Mouse (Mus musculus): ENCODE measurements around the gene Styxl1. TPM values are rescaled to one million over a fixed set of nuclear protein-coding genes. Genes with fewer than 3 reads are reported as not detected.

The Styxl1 gene
- polyA plus RNA-seq, 1 experiment from 2014 or later = 0.25 TPM

- WGBS = 89% methylated on average over 3 of the region's 3 CpGs
- Histone ChIP-seq H3K4me1 (replicated peaks) (no peaks in the 10 kb centered on the region), H3K27ac (replicated peaks) (no peak overlapping the region), H3K9me3 (no peaks in the 10 kb centered on the region), H3K9ac (no peak overlapping the region), H3K36me3 (no peaks in the 10 kb centered on the region), H3K4me2 (no peak overlapping the region), H3K27me3 (no peaks in the 10 kb centered on the region), H3K4me3 (no peak overlapping the region)
- no peak for ATAC-seq (ENCODE audit: low FRiP score, low read depth)
Observed at GRCm38 (mm10) chr5:135761881-135762280, 16.3 kb downstream of the Styxl1 start.

GRCm38 (mm10) chr5:135751595-135751994, 26.6 kb downstream of the Styxl1 start:
- H3K4me2 ChIP-seq = no peak overlapping the region
- H3K27me3 ChIP-seq = no peaks in the 10 kb centered on the region
- no peak for ATAC-seq (ENCODE audit: low FRiP score, low read depth)
- H3K4me3 ChIP-seq = no peak overlapping the region
- H3K4me1 ChIP-seq (replicated peaks) = no peaks in the 10 kb centered on the region
- no peak overlapping the region for H3K27ac ChIP-seq (replicated peaks)
- no peaks in the 10 kb centered on the region for H3K9me3 ChIP-seq
- no peak overlapping the region for H3K9ac ChIP-seq
- WGBS = 81% methylated on average over 2 of the region's 2 CpGs
- no peaks in the 10 kb centered on the region for H3K36me3 ChIP-seq

GRCm38 (mm10) chr5:135751041-135751440, 27.1 kb downstream of the Styxl1 start:
- no peak overlapping the region for H3K27ac ChIP-seq (replicated peaks)
- WGBS = 73% methylated on average over 1 of the region's 1 CpGs
- H3K9ac ChIP-seq = no peak overlapping the region
- no peak overlapping the region for H3K4me3 ChIP-seq
- H3K4me2 ChIP-seq = no peak overlapping the region
- H3K9me3 ChIP-seq = no peaks in the 10 kb centered on the region
- no peak for ATAC-seq (ENCODE audit: low FRiP score, low read depth)
- H3K27me3 ChIP-seq = no peaks in the 10 kb centered on the region
- no peaks in the 10 kb centered on the region for H3K4me1 ChIP-seq (replicated peaks)
- H3K36me3 ChIP-seq = no peaks in the 10 kb centered on the region

- ATAC-seq (ENCODE audit: low FRiP score, low read depth) = no peak
- H3K9ac ChIP-seq = no peak overlapping the region
- no peaks in the 10 kb centered on the region for H3K27me3 ChIP-seq
- WGBS = 22% methylated on average over 12 of the region's 12 CpGs
- H3K9me3 ChIP-seq = no peaks in the 10 kb centered on the region
- peaks cover 18% of the 10 kb centered on the region for H3K4me1 ChIP-seq (replicated peaks)
- peak overlapping the region; percentile 73 for H3K4me3 ChIP-seq
- H3K36me3 ChIP-seq = peaks cover 11% of the 10 kb centered on the region
- no peak overlapping the region for H3K27ac ChIP-seq (replicated peaks)
- H3K4me2 ChIP-seq = peak overlapping the region; percentile 97
Observed at GRCm38 (mm10) chr5:135744742-135745141, 33.4 kb downstream of the Styxl1 start.

GRCm38 (mm10) chr5:135743741-135744609, 34.2 kb downstream of the Styxl1 start, which contains the start of gene Tmem120a:
TSS of gene Tmem120a (minus strand) at chr5:135744448.
- H3K27ac ChIP-seq (replicated peaks) = peak within 1 kb of the TSS; percentile 59
- H3K9me3 ChIP-seq = no peaks in the 10 kb centered on the region
- H3K4me3 ChIP-seq = peak within 1 kb of the TSS; percentile 73
- peak within 1 kb of the TSS; percentile 78 for H3K9ac ChIP-seq
- peaks cover 18% of the 10 kb centered on the region for H3K4me1 ChIP-seq (replicated peaks)
- H3K36me3 ChIP-seq = peaks cover 11% of the 10 kb centered on the region
- ATAC-seq (ENCODE audit: low FRiP score, low read depth) = peak; percentile 96
- peak within 1 kb of the TSS; percentile 97 for H3K4me2 ChIP-seq
- H3K27me3 ChIP-seq = no peaks in the 10 kb centered on the region
- under 1% methylated on average over 60 of the region's 60 CpGs for WGBS

GRCm38 (mm10) chr5:135742941-135743740, 35.0 kb downstream of the Styxl1 start:
- Histone ChIP-seq H3K4me2 (peak overlapping the region; percentile 97), H3K9ac (peak overlapping the region; percentile 78), H3K27ac (replicated peaks) (peak overlapping the region; percentile 59; the same call in 1 of the 2 replicates), H3K36me3 (peaks cover 11% of the 10 kb centered on the region), H3K27me3 (no peaks in the 10 kb centered on the region), H3K4me3 (peak overlapping the region; percentile 73), H3K9me3 (no peaks in the 10 kb centered on the region), H3K4me1 (replicated peaks) (peaks cover 18% of the 10 kb centered on the region)
- ATAC-seq (ENCODE audit: low FRiP score, low read depth) = peak; percentile 69; the same call in 1 of the 2 replicates
- 23% methylated on average over 18 of the region's 18 CpGs for WGBS

GRCm38 (mm10) chr5:135742156-135742555, 36.0 kb downstream of the Styxl1 start:
- H3K9me3 ChIP-seq = no peaks in the 10 kb centered on the region
- WGBS = 71% methylated on average over 10 of the region's 10 CpGs
- H3K4me2 ChIP-seq = no peak overlapping the region
- peaks cover 11% of the 10 kb centered on the region for H3K36me3 ChIP-seq
- peaks cover 18% of the 10 kb centered on the region for H3K4me1 ChIP-seq (replicated peaks)
- no peaks in the 10 kb centered on the region for H3K27me3 ChIP-seq
- ATAC-seq (ENCODE audit: low FRiP score, low read depth) = no peak
- no peak overlapping the region for H3K9ac ChIP-seq
- no peak overlapping the region for H3K4me3 ChIP-seq
- H3K27ac ChIP-seq (replicated peaks) = no peak overlapping the region

GRCm38 (mm10) chr5:135738266-135738665, 39.9 kb downstream of the Styxl1 start:
- H3K9me3 ChIP-seq = no peaks in the 10 kb centered on the region
- H3K27me3 ChIP-seq = no peaks in the 10 kb centered on the region
- ATAC-seq (ENCODE audit: low FRiP score, low read depth) = no peak
- H3K4me2 ChIP-seq = no peak overlapping the region
- no peak overlapping the region for H3K4me3 ChIP-seq
- WGBS = 23% methylated on average over 6 of the region's 6 CpGs
- H3K27ac ChIP-seq (replicated peaks) = no peak overlapping the region
- peaks cover 11% of the 10 kb centered on the region for H3K4me1 ChIP-seq (replicated peaks)
- no peak overlapping the region for H3K9ac ChIP-seq
- peaks cover 47% of the 10 kb centered on the region for H3K36me3 ChIP-seq

GRCm38 (mm10) chr5:135737154-135737553, 41.0 kb downstream of the Styxl1 start:
- no peaks in the 10 kb centered on the region for H3K9me3 ChIP-seq
- peaks cover 58% of the 10 kb centered on the region for H3K36me3 ChIP-seq
- no peak overlapping the region for H3K9ac ChIP-seq
- no peak for ATAC-seq (ENCODE audit: low FRiP score, low read depth)
- H3K4me2 ChIP-seq = no peak overlapping the region
- no peaks in the 10 kb centered on the region for H3K27me3 ChIP-seq
- 0 out of 2 replicates have a peak, but pooled peaks cover under 1% of the 10 kb centered on the region for H3K4me1 ChIP-seq (replicated peaks)
- WGBS = 84% methylated on average over 7 of the region's 7 CpGs
- no peak overlapping the region for H3K27ac ChIP-seq (replicated peaks)
- no peak overlapping the region for H3K4me3 ChIP-seq

GRCm38 (mm10) chr5:135736544-135736943, 41.6 kb downstream of the Styxl1 start:
- Histone ChIP-seq H3K27me3 (no peaks in the 10 kb centered on the region), H3K27ac (replicated peaks) (no peak overlapping the region), H3K9me3 (no peaks in the 10 kb centered on the region), H3K4me1 (replicated peaks) (no peaks in the 10 kb centered on the region), H3K4me3 (no peak overlapping the region), H3K4me2 (no peak overlapping the region), H3K36me3 (peaks cover 64% of the 10 kb centered on the region), H3K9ac (no peak overlapping the region)
- no peak for ATAC-seq (ENCODE audit: low FRiP score, low read depth)
- 92% methylated on average over 16 of the region's 16 CpGs for WGBS

GRCm38 (mm10) chr5:135735741-135736140, 42.4 kb downstream of the Styxl1 start:
- 94% methylated on average over 13 of the region's 13 CpGs for WGBS
- H3K4me3 ChIP-seq = no peak overlapping the region
- no peak for ATAC-seq (ENCODE audit: low FRiP score, low read depth)
- H3K9ac ChIP-seq = no peak overlapping the region
- no peaks in the 10 kb centered on the region for H3K27me3 ChIP-seq
- no peaks in the 10 kb centered on the region for H3K4me1 ChIP-seq (replicated peaks)
- peaks cover 66% of the 10 kb centered on the region for H3K36me3 ChIP-seq
- no peaks in the 10 kb centered on the region for H3K9me3 ChIP-seq
- no peak overlapping the region for H3K4me2 ChIP-seq
- H3K27ac ChIP-seq (replicated peaks) = no peak overlapping the region
